Mouse (Mus musculus): ENCODE results near the gene Gpr39.

DNA sequence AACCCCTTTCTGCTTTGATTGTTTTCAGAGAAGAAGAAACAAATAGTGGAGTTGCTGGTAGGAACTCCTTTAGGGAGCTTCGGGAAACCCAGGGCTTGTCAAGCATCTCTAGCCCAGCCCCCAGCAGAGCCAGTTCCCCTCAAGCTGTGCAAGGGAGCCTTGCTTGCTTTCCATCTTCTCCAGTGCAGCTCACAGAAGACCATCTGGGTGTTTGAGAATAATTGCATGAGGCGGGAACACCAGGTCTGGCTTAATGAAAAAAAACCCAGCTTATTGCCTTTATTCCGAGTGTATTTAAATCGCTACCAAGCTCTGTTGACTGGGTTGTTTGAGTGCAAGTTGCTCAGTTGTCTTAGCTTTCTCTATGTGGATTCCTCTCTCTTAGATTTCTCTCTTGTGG, 146.8 kb downstream of the Gpr39 start:
- TF ChIP-seq POLR2A (IDR thresholded peaks at IDR 0.05; ENCODE audit: extremely low read depth, insufficient read depth, low read length) (no peak), CTCF (IDR thresholded peaks at IDR 0.05; ENCODE audit: low read depth, low read length) (no peak)
